Mouse (Mus musculus) testis, adult 2 months (tissue): Measurements from ENCODE around the gene Cdc42bpa.

ENCODE experiments used
- CTCF ChIP-seq: fragments of 200-500 bp; IDR thresholded peaks from 2 replicates; pipeline ENCODE4 v1.5.1; 2012; ENCODE audit warnings: low read depth, mild to moderate bottlenecking, inconsistent platforms, low read length, moderate library complexity; ENCODE audit not compliant: control insufficient read depth, insufficient read depth, insufficient replicate concordance
- POLR2A ChIP-seq: fragments of 200-500 bp; IDR thresholded peaks from 2 replicates; pipeline ENCODE4 v1.6.1; 2012; ENCODE audit warnings: low read depth, mild to moderate bottlenecking, inconsistent platforms, low read length, moderate library complexity; ENCODE audit not compliant: control insufficient read depth

DNA sequence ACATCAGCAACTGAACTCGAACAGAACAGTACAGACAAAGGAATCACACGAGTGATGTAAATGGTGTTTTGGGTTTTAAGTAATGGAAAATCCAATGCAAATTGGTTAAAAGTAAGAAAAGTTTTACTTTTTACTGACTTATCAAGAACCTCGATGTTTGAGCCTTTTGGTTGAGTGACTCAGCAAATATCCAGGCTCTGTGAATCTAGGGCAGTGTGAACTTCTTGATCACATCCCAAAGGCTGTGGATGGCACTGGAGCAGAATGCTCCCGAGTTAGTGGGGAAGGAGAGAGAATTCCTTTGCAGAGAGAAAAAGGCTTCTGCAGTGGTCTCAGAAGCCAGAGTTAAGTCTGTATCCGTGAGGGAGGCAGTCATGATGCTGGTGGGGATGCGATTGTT is 14.7 kb downstream of the Cdc42bpa start:
- TF ChIP-seq CTCF (no peak), POLR2A (no peak)
